ENCODE assay signal across 11 mouse cellular contexts in genomic region chr2:73357004-73357403, GRCm38 (mm10). TPM values are rescaled to one million over a fixed set of nuclear protein-coding genes. Genes with fewer than 3 reads are reported as not detected.
DNase-seq lines count a peak whose midpoint lies in the region; ATAC-seq and TF ChIP-seq lines count a peak whose summit lies in the region.
"Had no signal": no experiment of that assay in that cellular context is flagged by ENCODE, and none has a peak within 500 bp of the region (broad histone marks: within the 10 kb centered on the region; RNA-seq: fewer than 3 reads in every experiment).

No protein-coding gene starts in this region.

- TF ChIP-seq EP300 in heart, adult 2 months (IDR thresholded peaks at IDR 0.05; ENCODE audit: insufficient read depth, low read depth, low read length): no peak

- H3K27me3 ChIP-seq in heart, embryonic 14.5 days (ENCODE audit: control insufficient read depth, insufficient read depth, low read length): no peaks in the 10 kb centered on the region
- no peaks in the 10 kb centered on the region for H3K27me3 ChIP-seq in heart, adult 2 months (ENCODE audit: control insufficient read depth, insufficient read depth, low read length)
- H3K27me3 ChIP-seq in testis, adult 2 months (ENCODE audit: control insufficient read depth, insufficient read depth, low read length): no peaks in the 10 kb centered on the region
- no peaks in the 10 kb centered on the region for H3K27me3 ChIP-seq in intestine, postnatal 0 days (replicated peaks; ENCODE audit: control insufficient read depth, insufficient read depth, low read length)
- H3K27me3 ChIP-seq: forebrain, embryonic 13.5 days had no signal

- no peak overlapping the region for H3K9ac ChIP-seq in heart, embryonic 14.5 days (ENCODE audit: low read length)
- no peak overlapping the region for H3K9ac ChIP-seq in heart, adult 2 months (ENCODE audit: low read depth, low read length)
- no peak overlapping the region for H3K9ac ChIP-seq in intestine, postnatal 0 days (ENCODE audit: low read depth, low read length)
- H3K9ac ChIP-seq: forebrain, embryonic 13.5 days had no signal

- H3K4me3 ChIP-seq in heart, embryonic 14.5 days (ENCODE audit: control insufficient read depth in 1 of 2, insufficient read depth in 1 of 2, low read depth in 1 of 2, low read length in 2 of 2): no peak overlapping the region
- H3K4me3 ChIP-seq in heart, adult 2 months: no peak overlapping the region
- peak overlapping the region; percentile 29 for H3K4me3 ChIP-seq in testis, adult 2 months (ENCODE audit: control insufficient read depth, low read depth, low read length)
- H3K4me3 ChIP-seq in intestine, postnatal 0 days (ENCODE audit: low read depth, low read length): no peak overlapping the region
- H3K4me3 ChIP-seq: forebrain, embryonic 13.5 days had no signal

- H3K27ac ChIP-seq in heart, embryonic 14.5 days (replicated peaks in 1 of 2; ENCODE audit: control insufficient read depth in 1 of 2, insufficient read depth in 1 of 2, low read depth in 2 of 2, low read length in 2 of 2): no peak overlapping the region
- no peak overlapping the region for H3K27ac ChIP-seq in heart, adult 2 months
- no peak overlapping the region for H3K27ac ChIP-seq in testis, adult 2 months (ENCODE audit: control insufficient read depth, insufficient read depth, low read depth, low read length)
- H3K27ac ChIP-seq in intestine, postnatal 0 days (ENCODE audit: low read depth, low read length): no peak overlapping the region
- H3K27ac ChIP-seq: forebrain, embryonic 13.5 days had no signal

- intact Hi-C loops in heart, adult 2 months (cut with DNase I): no loop called here

- 73% methylated on average over 18 of the region's 18 CpGs for whole genome bisulfite sequencing in heart, embryonic 14.5 days
- WGBS in heart, adult 2 months: 71% methylated on average over 18 of the region's 18 CpGs
- WGBS in intestine, postnatal 0 days: 66% methylated on average over 18 of the region's 18 CpGs

- no peak for TF ChIP-seq POLR2A in heart, adult 2 months (IDR thresholded peaks at IDR 0.05; ENCODE audit: insufficient read depth, low read depth, low read length)
- TF ChIP-seq POLR2A in testis, adult 2 months (IDR thresholded peaks at IDR 0.05; ENCODE audit: control insufficient read depth, low read depth, low read length): no peak

- 0 out of 4 replicates have a peak, but pooled peaks cover 0 to 5% of the 10 kb centered on the region in 2 experiments for H3K4me1 ChIP-seq in heart, embryonic 14.5 days (ENCODE audit: control insufficient read depth in 2 of 2, insufficient read depth in 2 of 2, low read length in 2 of 2)
- H3K4me1 ChIP-seq in heart, adult 2 months (ENCODE audit: control insufficient read depth, insufficient read depth, low read length): no peaks in the 10 kb centered on the region; the same call in 1 of the 2 replicates
- H3K4me1 ChIP-seq in testis, adult 2 months (ENCODE audit: control insufficient read depth, insufficient read depth, low read length): no peaks in the 10 kb centered on the region
- no peaks in the 10 kb centered on the region for H3K4me1 ChIP-seq in intestine, postnatal 0 days (replicated peaks; ENCODE audit: control insufficient read depth, insufficient read depth, low read length)

- DNase-seq in heart, adult 2 months: no peak
- DNase-seq in testis, postnatal 14 days (ENCODE audit: low spot score): no peak
- no peak for DNase-seq in kidney, adult 18-20 months
- DNase-seq in urinary bladder, postnatal 25 days (ENCODE audit: low spot score): no peak
- DNase-seq: kidney, postnatal 10 days; thymus, postnatal 36 days had no signal

- TF ChIP-seq CTCF in heart, adult 2 months (IDR thresholded peaks at IDR 0.05): no peak
- TF ChIP-seq CTCF in testis, adult 2 months (IDR thresholded peaks at IDR 0.05; ENCODE audit: control insufficient read depth, insufficient read depth, insufficient replicate concordance, low read depth, low read length): no peak
- TF ChIP-seq CTCF in intestine, postnatal 0 days (IDR thresholded peaks at IDR 0.05; ENCODE audit: low read depth): no peak

- no peaks in the 10 kb centered on the region for H3K9me3 ChIP-seq in heart, embryonic 14.5 days (ENCODE audit: control insufficient read depth, low read length)
- no peaks in the 10 kb centered on the region for H3K9me3 ChIP-seq in intestine, postnatal 0 days (ENCODE audit: control insufficient read depth)
- H3K9me3 ChIP-seq: forebrain, embryonic 13.5 days had no signal

- H3K4me2 ChIP-seq in heart, embryonic 14.5 days (ENCODE audit: low read length): 0 out of 2 replicates have a peak overlapping the region, but pooled peaks have one; percentile 4
- peak overlapping the region; percentile 13; the same call in 1 of the 2 replicates for H3K4me2 ChIP-seq in intestine, postnatal 0 days (replicated peaks; ENCODE audit: low read depth)
- H3K4me2 ChIP-seq: forebrain, embryonic 13.5 days had no signal

- no peaks in the 10 kb centered on the region for H3K36me3 ChIP-seq in heart, embryonic 14.5 days (ENCODE audit: control insufficient read depth, insufficient read depth, low read length)
- H3K36me3 ChIP-seq in heart, adult 2 months (ENCODE audit: control insufficient read depth, insufficient read depth, low read length): no peaks in the 10 kb centered on the region
- H3K36me3 ChIP-seq in testis, adult 2 months (ENCODE audit: control insufficient read depth, insufficient read depth, low read length): no peaks in the 10 kb centered on the region
- H3K36me3 ChIP-seq in intestine, postnatal 0 days (ENCODE audit: control insufficient read depth, insufficient read depth): peaks cover 2% of the 10 kb centered on the region; the same call in 1 of the 2 replicates

- ATAC-seq in heart, embryonic 14.5 days (ENCODE audit: insufficient number of reproducible peaks, insufficient read depth, low FRiP score, low read depth): no peak
- no peak for ATAC-seq in intestine, postnatal 0 days
- no peak for ATAC-seq in megakaryocyte, adult 5-6 weeks (ENCODE audit: poor library complexity, severe bottlenecking)
- ATAC-seq: forebrain, embryonic 13.5 days had no signal

- H3K79me2 ChIP-seq in heart, adult 2 months (replicated peaks; ENCODE audit: control insufficient read depth, insufficient read depth, low read length): no peaks in the 10 kb centered on the region

RNA-seq across cellular contexts. Expression of gene Gpr155, which starts 29.4 kb away (rescaled TPM):
- polyA plus RNA-seq in heart, embryonic 14.5 days (2014; fragmentation: Nextera tagmentation; extraction: Ambion mirVana): 6.0 and 6.9 TPM in 2 replicates
- total RNA-seq in heart, adult 2 months (2021): 10 to 100 TPM; 11.7 to 15.2 TPM
- polyA plus RNA-seq in heart, adult 2 months (2012; rRNA removed): 11.3 and 17.0 TPM in 2 replicates
- polyA plus RNA-seq in testis, adult 2 months (2012; rRNA removed): 1.1 and 1.4 TPM in 2 replicates
- 18.1 and 22.6 TPM in 2 replicates for polyA plus RNA-seq in intestine, postnatal 0 days (2015; fragmentation: Nextera tagmentation; extraction: Ambion mirVana)
- 3.2 and 6.0 TPM in 2 replicates for total RNA-seq in megakaryocyte, adult 5-6 weeks (2015)
- 2.5 and 6.3 TPM in 2 replicates for total RNA-seq in megakaryocyte, adult 5-6 weeks (2017)

RNA-seq across cellular contexts. Expression of gene Cir1, which starts 44.5 kb away (rescaled TPM):
- polyA plus RNA-seq in heart, embryonic 14.5 days (2014; fragmentation: Nextera tagmentation; extraction: Ambion mirVana): 15.4 and 19.0 TPM in 2 replicates
- 10 to 100 TPM; 11.9 to 14.3 TPM for total RNA-seq in heart, adult 2 months (2021)
- polyA plus RNA-seq in heart, adult 2 months (2012; rRNA removed): 2.5 and 4.7 TPM in 2 replicates
- 19.8 and 21.7 TPM in 2 replicates for polyA plus RNA-seq in testis, adult 2 months (2012; rRNA removed)
- 17.1 and 19.9 TPM in 2 replicates for polyA plus RNA-seq in intestine, postnatal 0 days (2015; fragmentation: Nextera tagmentation; extraction: Ambion mirVana)
- total RNA-seq in megakaryocyte, adult 5-6 weeks (2015): 13.6 and 14.0 TPM in 2 replicates
- total RNA-seq in megakaryocyte, adult 5-6 weeks (2017): 15.2 and 17.2 TPM in 2 replicates

RNA-seq across cellular contexts. Expression of gene Scrn3, which starts 44.6 kb away (rescaled TPM):
- polyA plus RNA-seq in heart, embryonic 14.5 days (2014; fragmentation: Nextera tagmentation; extraction: Ambion mirVana): 13.7 and 14.3 TPM in 2 replicates
- 10 to 100 TPM; 24.0 to 27.8 TPM for total RNA-seq in heart, adult 2 months (2021)
- polyA plus RNA-seq in heart, adult 2 months (2012; rRNA removed): 11.4 and 24.5 TPM in 2 replicates
- polyA plus RNA-seq in testis, adult 2 months (2012; rRNA removed): 2.2 and 3.0 TPM in 2 replicates
- 7.8 and 8.7 TPM in 2 replicates for polyA plus RNA-seq in intestine, postnatal 0 days (2015; fragmentation: Nextera tagmentation; extraction: Ambion mirVana)
- 9.0 and 9.5 TPM in 2 replicates for total RNA-seq in megakaryocyte, adult 5-6 weeks (2015)
- total RNA-seq in megakaryocyte, adult 5-6 weeks (2017): 8.0 and 15.7 TPM in 2 replicates
